Mouse (Mus musculus) liver, postnatal 0 days (tissue): ENCODE measurements around the gene Arhgef19. TPM values are rescaled to one million over a fixed set of nuclear protein-coding genes. Genes with fewer than 3 reads are reported as not detected.

ENCODE experiments used
- ATAC-seq: fragments of 200-750 bp; cut with Nextera tagmentation; 2 replicates; pipeline ENCODE4 v1.8.0; 2017; ENCODE audit warnings: mild to moderate bottlenecking, moderate library complexity
- DNase-seq: peaks from one replicate; pipeline ENCODE4 v3.0.0-alpha.2; 2016
- H3K27ac ChIP-seq: fragments of 300-500 bp; sonication (generic); 2 replicates; pipeline ENCODE4 v1.5.1; 2014; ENCODE audit warnings: antibody characterized with exemption, moderate library complexity, mild to moderate bottlenecking, low read depth
- H3K27me3 ChIP-seq: fragments of 300-500 bp; sonication (generic); 2 replicates; pipeline ENCODE4 v1.6.1; 2014; ENCODE audit warnings: low read length, control low read depth, mixed read lengths; ENCODE audit not compliant: insufficient read depth
- H3K36me3 ChIP-seq: fragments of 300-500 bp; sonication (generic); replicated peaks from 2 replicates; pipeline ENCODE4 v1.6.1; 2014; ENCODE audit warnings: mild to moderate bottlenecking, control low read depth, low read length, moderate library complexity, mixed read lengths; ENCODE audit not compliant: insufficient read depth
- H3K4me1 ChIP-seq: fragments of 300-500 bp; sonication (generic); 2 replicates; pipeline ENCODE4 v1.6.1; 2014; ENCODE audit warnings: antibody characterized with exemption, mild to moderate bottlenecking, control low read depth; ENCODE audit not compliant: insufficient read depth
- H3K4me2 ChIP-seq: fragments of 300-500 bp; sonication (generic); 2 replicates; pipeline ENCODE4 v1.6.1; 2014; ENCODE audit warnings: low read depth, mild to moderate bottlenecking, low read length, moderate library complexity, mixed read lengths
- H3K4me3 ChIP-seq: fragments of 300-500 bp; sonication (generic); 2 replicates; pipeline ENCODE4 v1.5.1; 2014; ENCODE audit warnings: low read depth, low read length
- H3K9ac ChIP-seq: fragments of 300-500 bp; sonication (generic); replicated peaks from 2 replicates; pipeline ENCODE4 v1.6.1; 2014; ENCODE audit warnings: mild to moderate bottlenecking, moderate library complexity
- H3K9me3 ChIP-seq: fragments of 300-500 bp; sonication (generic); 2 replicates; pipeline ENCODE4 v1.6.1; 2016; ENCODE audit warnings: mild to moderate bottlenecking, control low read depth, low read length, mixed read lengths
- CTCF ChIP-seq: sonication (generic); IDR thresholded peaks from 2 replicates; pipeline ENCODE4 v1.5.1; 2016; ENCODE audit warnings: antibody characterized with exemption, low read depth
- EP300 ChIP-seq: IDR thresholded peaks from 2 replicates; pipeline ENCODE4 v1.6.1; 2016; ENCODE audit warnings: antibody characterized with exemption, low read depth, mild to moderate bottlenecking
- WGBS: fragments of 180-500 bp; shearing (Covaris S2); extraction: QIAGEN DNeasy Blood & Tissue Kit; methylation state at CpG from one replicate; pipeline ENCODE4 v1.1.7; 2014; ENCODE audit not compliant: insufficient replicate concordance; 5-methylcytosine and 5-hydroxymethylcytosine counted together
- polyA plus RNA-seq: library from polyadenylated mRNA; unstranded; fragments of >200 nt; fragmentation: Nextera tagmentation; extraction: Ambion mirVana; gene quantifications from 2 replicates; pipeline ENCODE4 v1.2.1, GENCODE M21; 2015

Arhgef19 gene
- polyA plus RNA-seq, 1 experiment from 2014 or later, result 3.0 TPM

DNA sequence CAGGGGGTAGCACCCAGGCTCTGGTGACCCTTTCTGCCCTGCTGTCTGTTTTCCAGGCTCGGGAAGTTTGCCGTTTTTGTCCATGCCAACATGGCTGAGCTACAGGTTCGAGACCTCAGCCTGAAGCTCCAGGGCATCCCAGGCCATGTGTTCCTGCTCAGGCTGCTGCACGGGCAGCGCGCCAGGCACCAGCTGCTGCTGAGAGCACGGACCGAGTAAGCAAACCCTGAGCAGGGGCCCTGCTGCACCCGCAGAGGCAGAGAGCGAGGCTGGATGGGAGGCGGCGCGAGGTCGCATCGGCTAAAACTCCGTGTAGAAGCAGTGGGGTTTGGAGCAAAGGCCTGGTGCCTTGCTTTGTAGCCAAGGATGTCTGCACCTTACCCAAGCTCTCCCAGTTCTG is 14.9 kb downstream of the Arhgef19 start:
- Histone ChIP-seq H3K4me3 (no peak overlapping the region), H3K9me3 (no peaks in the 10 kb centered on the region), H3K27ac (no peak overlapping the region), H3K9ac (no peak overlapping the region), H3K27me3 (peaks cover 6% of the 10 kb centered on the region; the same call in 1 of the 2 replicates), H3K36me3 (no peaks in the 10 kb centered on the region), H3K4me2 (no peak overlapping the region), H3K4me1 (no peaks in the 10 kb centered on the region)
- 78% methylated on average over 16 of the region's 16 CpGs for WGBS
- TF ChIP-seq CTCF (no peak), EP300 (no peak)
- no peak for DNase-seq
- no peak for ATAC-seq

- H3K27me3 ChIP-seq, result no peaks in the 10 kb centered on the region
- DNase-seq (peak; percentile 59), ATAC-seq (no peak)
- H3K27ac ChIP-seq, result no peak overlapping the region
- H3K4me1 ChIP-seq, result no peaks in the 10 kb centered on the region
- H3K4me3 ChIP-seq, result no peak overlapping the region
- TF ChIP-seq EP300, result no peak
- TF ChIP-seq CTCF, result peak; percentile 82
- H3K36me3 ChIP-seq, result no peaks in the 10 kb centered on the region
- H3K9ac ChIP-seq, result no peak overlapping the region
- no peaks in the 10 kb centered on the region for H3K9me3 ChIP-seq
- 64% methylated on average over 5 of the region's 5 CpGs for WGBS
- H3K4me2 ChIP-seq, result no peak overlapping the region
Measured at GRCm38 (mm10) chr4:141257440-141257839, 18.1 kb downstream of the Arhgef19 start.

DNA sequence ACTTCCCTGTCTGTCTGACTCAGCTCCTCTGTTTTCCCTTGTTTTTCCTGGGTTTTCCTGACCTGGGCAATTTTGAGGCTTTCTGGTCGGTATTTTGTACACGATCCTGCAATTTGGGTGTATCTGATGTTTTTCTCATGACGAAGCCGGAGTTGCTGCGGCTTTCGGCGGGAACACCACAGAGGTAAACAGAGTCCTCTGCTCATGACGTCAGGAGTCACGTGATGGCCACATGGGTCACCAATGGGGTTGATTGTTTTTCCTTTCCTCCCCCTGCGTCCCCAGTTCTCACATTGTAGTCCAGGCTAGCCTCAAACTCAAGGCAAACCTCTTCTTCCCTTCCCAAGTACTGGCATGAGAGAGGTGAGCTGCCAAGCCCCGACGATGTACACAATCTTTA is 20.1 kb downstream of the Arhgef19 start:
- H3K4me2 ChIP-seq, result no peak overlapping the region
- 73% methylated on average over 12 of the region's 12 CpGs for WGBS

DNA sequence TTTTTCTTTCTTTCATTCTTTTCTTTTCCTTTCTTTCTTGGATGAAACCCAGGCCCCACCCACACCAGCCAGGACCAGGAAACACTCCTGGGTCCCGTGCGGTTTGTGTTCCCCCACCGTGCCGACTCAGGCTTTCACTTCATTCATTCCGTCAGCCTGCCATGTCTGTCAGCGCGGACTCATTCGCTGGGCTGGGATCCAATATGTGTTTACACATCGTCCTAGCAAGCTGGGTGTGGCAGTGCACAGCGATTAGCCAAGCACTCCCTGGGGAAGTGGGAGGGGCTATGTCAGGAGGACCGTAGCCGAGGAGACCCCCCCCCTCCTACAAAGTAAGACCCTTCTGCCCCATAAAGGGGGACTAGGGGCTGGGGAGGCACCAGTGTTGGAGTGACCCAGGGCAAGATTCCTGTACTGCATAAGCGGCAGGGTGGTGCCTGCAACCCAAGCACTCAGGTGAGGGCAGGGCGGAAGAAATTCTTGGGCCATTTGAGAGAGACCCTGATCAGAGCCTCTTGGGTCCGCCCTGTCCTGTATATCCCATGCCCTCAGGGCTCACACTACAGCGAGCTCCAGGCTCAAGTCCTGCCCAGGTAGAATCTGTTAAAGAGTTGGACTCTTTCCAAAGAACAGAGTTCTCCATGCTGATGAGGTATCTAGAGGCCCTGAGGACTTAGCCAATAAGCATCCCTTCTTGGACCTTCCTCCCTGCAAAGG is 20.9 kb downstream of the Arhgef19 start:
- no peak for TF ChIP-seq EP300
- no peak for TF ChIP-seq CTCF
- Histone ChIP-seq H3K27me3 (no peaks in the 10 kb centered on the region), H3K9ac (no peak overlapping the region), H3K4me3 (no peak overlapping the region), H3K4me2 (peak overlapping the region; percentile 40; the same call in 1 of the 2 replicates), H3K4me1 (no peaks in the 10 kb centered on the region), H3K27ac (no peak overlapping the region), H3K9me3 (no peaks in the 10 kb centered on the region), H3K36me3 (no peaks in the 10 kb centered on the region)
- ATAC-seq (peak; percentile 64), DNase-seq (peak; percentile 44)
- WGBS, result 62% methylated on average over 16 of the region's 16 CpGs

More for the DNA sequence above, 20.1 kb downstream of the Arhgef19 start:
- Histone ChIP-seq H3K27ac (no peak overlapping the region), H3K4me3 (no peak overlapping the region), H3K9ac (no peak overlapping the region), H3K36me3 (no peaks in the 10 kb centered on the region), H3K27me3 (no peaks in the 10 kb centered on the region), H3K4me1 (no peaks in the 10 kb centered on the region), H3K9me3 (no peaks in the 10 kb centered on the region)
- no peak for TF ChIP-seq CTCF
- DNase-seq, result no peak
- no peak for ATAC-seq

DNA sequence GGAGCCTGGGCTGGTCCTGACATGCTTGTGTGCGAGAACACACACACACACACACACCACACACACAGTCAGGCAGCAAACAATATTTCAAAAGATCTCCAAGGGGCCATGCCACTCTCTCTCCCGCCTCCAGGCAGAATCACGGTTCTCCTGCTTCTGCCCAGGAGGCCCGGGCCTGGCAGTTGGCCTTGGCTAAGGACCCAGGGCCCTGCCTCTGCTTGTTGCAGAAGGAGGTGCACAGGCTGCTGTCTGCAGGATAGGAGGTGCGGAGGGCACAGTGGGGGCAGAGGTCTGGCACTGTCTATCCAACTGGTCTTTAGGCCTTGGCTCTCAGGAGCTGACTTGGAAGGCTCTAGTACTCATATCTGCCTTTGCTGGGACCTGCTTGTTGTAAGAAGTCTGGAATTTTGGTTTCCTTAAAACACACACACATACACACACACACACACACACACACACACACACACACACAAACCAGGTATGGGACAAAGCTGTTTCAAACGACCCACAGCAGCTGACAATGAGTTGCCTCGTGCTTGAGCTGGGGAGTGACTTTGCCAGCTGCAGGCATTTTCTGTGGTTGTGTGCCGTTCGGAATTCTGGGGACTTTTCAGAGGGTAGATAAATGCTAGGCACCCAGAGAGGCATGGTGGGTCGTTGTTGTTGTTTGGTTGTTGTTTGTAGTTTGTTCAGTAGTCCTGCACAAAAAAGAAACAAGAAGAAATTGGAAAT is 23.8 kb downstream of the Arhgef19 start:
- TF ChIP-seq EP300, result no peak
- no peak for TF ChIP-seq CTCF
- no peak overlapping the region for H3K4me3 ChIP-seq
- H3K27ac ChIP-seq, result no peak overlapping the region

GRCm38 (mm10) chr4:141265979-141266637 is 26.8 kb downstream of the Arhgef19 start:
- DNase-seq (no peak), ATAC-seq (no peak)
- 82% methylated on average over 3 of the region's 3 CpGs for WGBS

More for the DNA sequence above, 23.8 kb downstream of the Arhgef19 start:
- Histone ChIP-seq H3K36me3 (no peaks in the 10 kb centered on the region), H3K4me2 (no peak overlapping the region), H3K27me3 (no peaks in the 10 kb centered on the region), H3K9ac (no peak overlapping the region), H3K4me1 (no peaks in the 10 kb centered on the region), H3K9me3 (no peaks in the 10 kb centered on the region)
- no peak for ATAC-seq
- no peak for DNase-seq
- 70% methylated on average over 10 of the region's 10 CpGs for WGBS

More at GRCm38 (mm10) chr4:141265979-141266637, 26.8 kb downstream of the Arhgef19 start:
- Histone ChIP-seq H3K4me1 (no peaks in the 10 kb centered on the region), H3K9ac (no peak overlapping the region), H3K4me2 (no peak overlapping the region), H3K9me3 (no peaks in the 10 kb centered on the region), H3K27ac (no peak overlapping the region), H3K4me3 (no peak overlapping the region), H3K36me3 (no peaks in the 10 kb centered on the region), H3K27me3 (no peaks in the 10 kb centered on the region)
- TF ChIP-seq CTCF (peak; percentile 38), EP300 (no peak)
